Mouse (Mus musculus): ENCODE data around the gene Slc25a13.

DNA sequence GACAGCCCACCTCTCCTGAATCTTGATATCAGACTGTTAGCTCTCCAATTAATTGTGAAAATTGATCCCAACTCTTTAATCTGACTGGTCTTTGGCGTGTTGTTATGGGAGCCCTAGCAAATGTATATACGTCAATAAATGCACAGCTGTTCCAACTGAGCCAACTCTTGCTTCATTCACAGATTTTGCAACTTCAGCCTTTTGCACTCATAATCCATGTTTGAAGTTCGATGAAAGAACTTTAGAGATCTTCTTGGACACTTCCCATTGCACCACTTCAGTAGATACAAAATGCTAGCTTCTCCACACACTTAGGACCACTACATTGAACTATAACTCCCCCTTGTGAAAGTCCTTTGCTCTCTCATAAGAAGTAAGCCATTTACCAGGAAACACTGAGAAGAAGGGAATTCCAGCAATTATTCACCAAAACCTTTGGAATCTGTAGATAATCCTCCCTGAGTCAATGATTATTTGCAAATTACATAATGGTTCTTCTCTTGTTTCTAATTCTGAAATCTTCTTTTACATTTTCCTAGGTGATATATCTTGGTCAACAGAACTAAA, 11.3 kb downstream of the Slc25a13 start:
- no peak for TF ChIP-seq POLR2A (IDR thresholded peaks at IDR 0.05; ENCODE audit: insufficient read depth, low read depth, low read length)
- TF ChIP-seq CTCF (IDR thresholded peaks at IDR 0.05; ENCODE audit: insufficient read depth, low read depth, low read length), result no peak
